Mouse (Mus musculus): Measurements from ENCODE around the gene Anks1.
A peak's percentile ranks its signal among the peaks of the same experiment; 100 is the strongest.
"Not testable (repeated sequence)": the region's sequence is repeated elsewhere in the genome, so short reads cannot be mapped to it uniquely, and the experiment has no call there.

Gene Anks1

DNA sequence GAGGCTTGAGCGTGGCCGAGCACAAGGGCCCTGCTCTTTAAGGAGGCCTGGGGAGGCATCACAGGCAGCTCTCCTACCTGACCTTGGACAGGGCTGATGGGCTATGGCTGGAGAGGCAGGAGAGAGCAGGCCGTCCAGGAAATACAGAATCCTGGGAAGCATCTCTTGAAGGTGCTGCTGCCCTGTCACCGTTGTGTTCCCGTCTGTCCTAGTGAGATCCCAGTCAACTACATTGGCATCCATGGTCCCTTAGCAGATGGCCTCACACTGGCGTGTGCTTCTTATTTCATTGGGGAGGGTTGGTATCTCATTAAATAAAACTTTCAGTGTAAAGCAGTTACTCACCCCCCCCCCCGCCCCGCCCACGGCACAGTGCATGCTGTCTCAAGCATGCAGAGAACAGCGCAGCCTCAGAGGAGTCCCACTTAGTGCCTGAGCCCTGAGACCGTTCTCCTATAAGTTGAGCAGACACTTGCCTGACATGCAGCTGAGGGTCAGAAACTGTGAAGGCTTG, 57.5 kb downstream of the Anks1 start:
- no peak for DNase-seq (ENCODE audit: low spot score in 2 of 2)

- no peak for DNase-seq (ENCODE audit: low spot score in 2 of 2)
These were observed 58.4 kb downstream of the Anks1 start for GRCm38 (mm10) chr17:27967529-27967928.

GRCm38 (mm10) chr17:27968033-27968750, 59.1 kb downstream of the Anks1 start:
- no peak for DNase-seq (ENCODE audit: low spot score in 2 of 2)

DNA sequence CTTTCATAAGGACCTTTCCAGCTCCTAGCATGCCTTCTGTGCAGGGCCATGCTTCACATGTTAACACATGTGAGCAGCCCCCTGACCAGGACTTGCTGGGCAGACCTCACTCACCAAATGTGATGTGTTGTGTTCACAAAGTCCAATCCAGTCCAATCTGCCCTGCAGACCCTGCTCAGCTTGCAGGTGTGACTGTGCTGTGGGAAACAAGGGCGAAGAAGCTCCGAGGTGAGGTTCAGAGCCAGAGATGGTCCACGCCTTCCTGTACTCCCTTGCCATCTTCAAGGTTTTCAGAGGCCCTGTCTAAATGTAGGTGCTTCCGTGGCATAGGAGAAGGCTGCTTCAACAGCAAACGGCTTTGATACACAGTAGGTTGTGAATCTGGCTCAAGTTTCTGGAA, 59.8 kb downstream of the Anks1 start:
- DNase-seq (ENCODE audit: low spot score in 2 of 2): no peak

DNA sequence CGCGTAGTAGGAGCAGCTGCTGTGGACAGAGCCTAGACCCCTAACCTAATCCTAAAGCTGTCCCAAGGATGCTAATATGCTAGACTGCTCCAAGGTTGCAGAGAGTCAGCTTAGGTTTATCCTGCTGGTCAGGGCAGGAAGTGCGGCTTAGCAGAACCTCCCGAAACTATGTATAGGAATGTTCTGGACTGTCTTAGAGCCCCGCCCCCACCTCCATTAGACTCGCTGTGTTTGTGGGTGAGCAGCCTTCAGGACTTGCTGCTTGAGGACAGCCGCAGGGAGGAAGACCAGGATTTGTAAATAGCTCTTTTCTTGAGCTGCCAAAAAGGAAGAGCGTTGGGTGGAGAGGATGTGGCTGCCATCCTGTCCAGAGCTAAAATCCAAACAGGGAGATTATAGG, 60.3 kb downstream of the Anks1 start:
- DNase-seq (ENCODE audit: low spot score in 2 of 2): no peak

GRCm38 (mm10) chr17:27969896-27970295, 60.8 kb downstream of the Anks1 start:
- no peak for DNase-seq (ENCODE audit: low spot score in 2 of 2)

- no peak for DNase-seq (ENCODE audit: low spot score in 2 of 2)
These were observed 61.2 kb downstream of the Anks1 start for GRCm38 (mm10) chr17:27970305-27970704.

DNA sequence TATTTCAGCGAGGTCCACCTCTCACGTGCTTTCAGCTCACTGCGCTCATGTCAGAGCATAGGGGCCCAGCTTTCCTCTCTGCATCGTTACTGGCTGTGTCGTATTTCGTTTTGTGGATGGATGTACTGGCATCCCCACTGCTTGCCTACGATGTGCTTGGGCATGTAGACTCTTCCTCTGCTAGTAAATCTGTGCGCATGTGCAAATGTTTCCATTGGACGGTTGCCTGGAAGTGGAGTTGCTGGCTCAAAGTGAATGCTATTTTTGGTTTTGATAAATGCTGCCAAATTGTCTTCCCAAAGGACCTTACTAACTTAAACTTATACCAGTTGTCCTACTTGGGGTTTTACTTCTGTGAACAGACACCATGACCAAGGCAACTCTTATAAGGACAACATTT, 62.4 kb downstream of the Anks1 start:
- no peak for DNase-seq (ENCODE audit: low spot score in 2 of 2)

GRCm38 (mm10) chr17:27973337-27973736, 64.2 kb downstream of the Anks1 start:
- no peak for DNase-seq (ENCODE audit: low spot score in 2 of 2)

GRCm38 (mm10) chr17:27976266-27976665, 67.2 kb downstream of the Anks1 start:
- no peak for DNase-seq (ENCODE audit: low spot score in 2 of 2)

DNA sequence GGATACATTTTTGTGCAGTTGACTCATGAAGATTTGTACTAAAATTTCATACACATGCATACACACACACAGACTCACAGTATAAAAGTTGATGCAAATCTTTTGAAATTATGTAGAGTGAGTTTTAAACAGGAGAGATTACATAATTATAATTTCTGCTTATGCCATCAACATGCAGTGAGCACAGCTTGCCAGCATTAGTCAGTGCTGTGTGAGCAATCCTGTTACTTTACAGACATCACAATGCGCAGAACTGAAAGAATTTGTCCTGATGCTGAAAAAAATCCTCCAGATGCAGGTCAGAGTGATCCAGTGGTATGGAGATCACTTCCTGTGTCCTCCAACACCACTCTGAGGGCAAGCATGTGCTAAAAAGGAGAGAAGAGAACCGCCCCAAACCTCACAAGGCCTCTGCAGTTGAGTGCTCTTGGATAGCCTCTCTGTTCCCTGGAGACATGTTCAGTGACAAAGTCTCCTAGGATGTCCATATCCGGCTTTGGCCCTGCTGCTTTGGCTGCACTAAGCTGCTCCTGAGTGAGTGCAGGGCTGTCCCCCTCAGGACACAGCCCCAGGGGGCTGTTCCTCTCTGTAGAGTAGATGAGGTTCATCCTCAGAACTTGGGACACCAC, 68.0 kb downstream of the Anks1 start:
- DNase-seq (ENCODE audit: low spot score in 2 of 2): no peak

DNA sequence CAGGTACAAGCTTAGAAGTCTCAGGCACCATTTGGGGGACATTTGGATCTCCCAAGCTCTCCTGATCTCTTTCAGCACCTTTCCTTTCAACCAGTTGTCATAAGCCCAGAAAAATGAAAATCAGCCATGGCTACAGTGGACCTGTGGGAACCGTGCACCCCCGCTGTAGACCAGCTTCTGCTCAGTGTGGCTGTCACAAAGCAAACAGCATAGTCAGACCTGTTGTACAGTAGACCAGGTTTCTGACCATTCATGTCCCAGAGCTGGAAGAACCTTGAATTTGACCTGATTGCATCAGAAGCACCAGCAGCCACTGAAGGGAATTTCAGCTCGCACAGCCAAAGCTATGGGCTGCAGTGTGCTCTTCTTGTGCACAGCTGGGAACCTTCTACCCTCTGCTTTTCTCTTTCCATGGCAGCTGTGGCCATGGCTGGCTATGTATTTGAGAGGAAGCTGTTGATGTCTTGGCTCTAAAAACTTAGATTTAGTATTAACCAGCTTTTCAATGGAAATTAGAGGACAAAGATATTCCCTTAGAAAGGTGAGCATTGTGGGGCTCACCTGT, 71.4 kb downstream of the Anks1 start:
- no peak for DNase-seq (ENCODE audit: low spot score in 2 of 2)

DNA sequence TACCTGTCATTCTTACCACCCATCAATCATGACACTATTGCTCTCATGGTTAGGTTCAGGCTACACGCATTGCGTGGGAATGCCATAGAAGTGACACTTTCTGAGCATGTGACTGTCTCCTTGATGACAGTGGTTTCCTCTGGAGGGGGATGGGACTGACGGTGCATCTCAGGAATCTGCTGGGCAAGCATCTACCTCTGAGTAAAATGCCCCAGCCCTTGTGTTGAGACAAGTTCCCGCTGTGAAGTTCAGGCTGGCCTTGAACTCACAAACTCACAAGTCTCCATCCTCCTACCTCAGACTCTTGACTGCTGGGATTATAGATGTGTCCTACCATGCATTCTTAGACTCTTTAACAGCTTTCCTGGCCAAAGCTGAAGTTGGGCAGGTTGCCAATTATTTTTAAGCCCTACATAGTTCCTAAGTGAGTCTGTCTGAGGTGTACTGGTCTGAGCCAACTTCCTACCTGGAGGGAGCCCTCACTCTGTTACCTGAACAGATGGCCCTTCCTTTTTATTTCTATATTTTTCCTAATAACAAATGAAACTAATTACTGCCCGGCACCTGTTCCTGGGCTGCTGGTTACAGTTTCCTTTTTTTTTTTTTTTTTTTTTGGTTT, 72.5 kb downstream of the Anks1 start:
- no peak for DNase-seq (ENCODE audit: low spot score in 2 of 2)

GRCm38 (mm10) chr17:27982070-27982457, 73.0 kb downstream of the Anks1 start:
- not testable (repeated sequence) for DNase-seq (ENCODE audit: low spot score in 2 of 2)

- DNase-seq (ENCODE audit: low spot score in 2 of 2): no peak
These were observed 73.7 kb downstream of the Anks1 start for GRCm38 (mm10) chr17:27982712-27983266.

DNA sequence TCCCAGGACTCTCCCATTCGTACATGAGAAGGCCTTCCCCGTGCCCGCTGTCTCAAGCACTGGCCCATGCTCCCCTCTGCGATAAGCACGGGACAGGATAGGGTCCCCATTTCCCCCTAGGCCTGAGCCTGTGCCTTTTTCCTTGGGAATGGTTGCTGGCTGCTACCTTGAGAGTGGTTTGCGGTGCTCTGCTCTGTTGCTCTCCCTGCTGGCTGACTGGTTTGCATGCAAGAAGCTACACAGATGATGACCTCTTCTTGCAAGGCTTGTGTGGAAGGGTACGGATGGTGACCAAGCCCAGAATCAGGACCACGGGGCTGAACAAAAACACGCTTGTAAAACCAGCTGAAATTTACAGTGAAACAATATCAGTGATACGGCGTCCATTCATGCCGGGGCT, 75.3 kb downstream of the Anks1 start:
- DNase-seq (ENCODE audit: low spot score in 2 of 2): no peak

GRCm38 (mm10) chr17:27986106-27986505, 77.0 kb downstream of the Anks1 start:
- no peak for DNase-seq (ENCODE audit: low spot score in 2 of 2)

GRCm38 (mm10) chr17:27989807-27990542, 80.9 kb downstream of the Anks1 start:
- DNase-seq (ENCODE audit: low spot score in 2 of 2): peak; percentile 71 to 74

DNA sequence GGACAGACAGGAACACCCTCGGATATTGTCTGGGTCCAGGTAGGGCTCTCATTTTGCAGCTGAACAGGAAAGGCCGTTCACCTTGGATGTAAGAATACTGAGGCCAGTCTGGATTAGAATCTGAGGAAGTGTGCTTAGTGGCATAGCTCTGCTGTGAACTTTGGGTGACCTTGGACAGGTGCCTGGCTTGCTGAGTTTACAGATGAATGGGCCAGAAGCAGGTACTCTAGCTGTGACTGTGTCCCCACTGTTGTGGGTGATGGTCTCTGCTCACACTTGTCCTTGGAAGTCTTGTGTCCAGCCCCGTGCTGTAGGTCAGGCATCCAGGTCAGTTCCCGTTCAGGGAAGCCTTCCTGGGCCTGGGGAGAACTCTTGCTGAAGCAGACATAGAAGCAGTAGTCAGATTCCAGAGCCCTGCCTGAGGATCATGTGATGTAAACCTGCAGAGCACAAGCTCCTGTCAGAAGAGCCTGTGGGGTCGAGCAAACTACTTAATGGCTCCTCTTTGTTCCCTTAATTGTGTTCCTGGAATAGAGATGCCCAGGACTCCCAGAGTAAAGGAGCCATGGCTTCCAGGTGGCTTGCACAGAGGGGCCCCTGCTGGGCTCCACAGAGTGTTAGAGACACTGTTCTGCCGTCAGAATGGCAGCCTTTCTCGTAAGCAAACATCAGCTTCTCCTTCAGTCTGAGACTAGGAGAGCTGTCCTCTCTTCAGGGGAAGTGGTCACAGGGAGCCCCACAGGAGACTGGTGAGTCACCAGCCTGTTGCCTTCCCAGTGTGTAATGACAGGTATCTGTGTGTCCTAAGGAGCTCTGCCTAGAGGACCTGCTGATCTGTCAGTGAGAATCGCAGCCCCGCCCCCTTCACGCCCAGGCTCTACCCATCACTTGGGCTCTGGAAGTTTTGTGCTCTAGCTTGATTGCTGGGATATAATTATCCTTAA, 85.2 kb downstream of the Anks1 start:
- DNase-seq (ENCODE audit: low spot score in 2 of 2): no peak

DNA sequence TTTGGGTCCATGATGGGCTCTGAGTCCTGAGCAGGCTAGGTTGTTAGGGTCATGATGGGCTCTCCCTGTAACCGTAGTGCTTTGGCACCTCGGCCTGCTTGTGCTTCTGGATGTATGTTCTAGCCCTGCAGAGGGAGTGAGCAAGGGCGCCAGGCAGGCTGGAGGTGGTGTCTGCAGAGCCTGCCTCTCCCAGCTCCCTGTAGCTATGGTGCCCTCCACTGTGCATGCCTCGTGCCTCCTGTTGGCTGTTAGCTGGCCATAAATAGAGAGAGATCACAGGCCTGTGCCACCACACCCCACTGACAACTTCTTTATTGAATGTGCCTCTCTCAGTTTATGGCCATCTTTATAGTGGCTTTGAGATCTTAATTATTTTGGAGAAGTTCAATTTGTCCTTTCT, 87.2 kb downstream of the Anks1 start:
- DNase-seq (ENCODE audit: low spot score in 2 of 2): no peak

Data from frontal cortex, postnatal 25 days (tissue).